Mouse (Mus musculus) ES-Bruce4 (cell line): ENCODE data around the gene Wwc1.

Source experiments
- CTCF ChIP-seq: IDR thresholded peaks from one replicate; pipeline ENCODE4 v1.8.1; 2011; ENCODE audit warnings: low read depth, low read length
- POLR2A ChIP-seq: IDR thresholded peaks from one replicate; pipeline ENCODE4 v1.8.1; 2011; ENCODE audit warnings: low read length; ENCODE audit not compliant: insufficient read depth

- TF ChIP-seq CTCF = no peak
- TF ChIP-seq POLR2A = no peak
Observed at GRCm38 (mm10) chr11:35977796-35978195, 2.5 kb downstream of the Wwc1 start.
